Mouse (Mus musculus) limb, embryonic 10.5 days (tissue): ENCODE measurements around the gene Nudt7. TPM values are rescaled to one million over a fixed set of nuclear protein-coding genes. Genes with fewer than 3 reads are reported as not detected.
A peak's percentile ranks its signal among the peaks of the same experiment; 100 is the strongest.

Experiments
- DNase-seq: peaks from one replicate; pipeline ENCODE4 v3.0.0-alpha.2; 2017; ENCODE audit warnings: low spot score
- H3K27ac ChIP-seq: fragments of 300-500 bp; sonication (generic); 2 replicates; pipeline ENCODE4 v1.5.1; 2016; ENCODE audit warnings: mild to moderate bottlenecking
- H3K27me3 ChIP-seq: fragments of 300-500 bp; sonication (generic); 2 replicates; pipeline ENCODE4 v1.6.1; 2016; ENCODE audit warnings: low read depth, mild to moderate bottlenecking; ENCODE audit not compliant: poor library complexity, severe bottlenecking
- H3K36me3 ChIP-seq: fragments of 300-500 bp; sonication (generic); 2 replicates; pipeline ENCODE4 v1.6.1; 2016; ENCODE audit warnings: mild to moderate bottlenecking, moderate library complexity
- H3K4me1 ChIP-seq: fragments of 300-500 bp; sonication (generic); 2 replicates; pipeline ENCODE4 v1.6.1; 2016
- H3K4me3 ChIP-seq: fragments of 300-500 bp; sonication (generic); 2 replicates; pipeline ENCODE4 v1.5.1; 2016; ENCODE audit warnings: mild to moderate bottlenecking, moderate library complexity
- H3K9me3 ChIP-seq: fragments of 300-500 bp; sonication (generic); replicated peaks from 2 replicates; pipeline ENCODE4 v1.6.1; 2016; ENCODE audit warnings: mild to moderate bottlenecking
- WGBS: fragments of 180-500 bp; shearing (Covaris S2); methylation state at CpG from one replicate; pipeline ENCODE4 v1.1.7; 2016; 5-methylcytosine and 5-hydroxymethylcytosine counted together
- polyA plus RNA-seq: library from polyadenylated mRNA; unstranded; fragments of >200 nt; fragmentation: Nextera tagmentation; extraction: Ambion mirVana; gene quantifications from 2 replicates; pipeline ENCODE4 v1.2.1, GENCODE M21; 2016

Gene Nudt7
- polyA plus RNA-seq, result 6.9 and 9.8 TPM in 2 replicates

GRCm38 (mm10) chr8:114133510-114134362 lies at the start of gene Nudt7:
Nudt7 (plus strand) TSS chr8:114133557.
- H3K9me3 ChIP-seq, result no peaks in the 10 kb centered on the region
- H3K4me3 ChIP-seq, result peak within 1 kb of the TSS; percentile 62
- no peaks in the 10 kb centered on the region for H3K36me3 ChIP-seq
- no peaks in the 10 kb centered on the region for H3K27me3 ChIP-seq
- DNase-seq, result peak; percentile 88
- H3K27ac ChIP-seq, result peak within 1 kb of the TSS; percentile 84
- WGBS, result 4% methylated on average over 23 of the region's 23 CpGs
- peaks cover 11% of the 10 kb centered on the region for H3K4me1 ChIP-seq

- H3K27ac ChIP-seq, result no peak overlapping the region
- 93% methylated on average over 4 of the region's 4 CpGs for WGBS
Measured at GRCm38 (mm10) chr8:114087932-114088331, 45.4 kb upstream of the Nudt7 start.

GRCm38 (mm10) chr8:114090736-114091135 lies 42.6 kb upstream of the Nudt7 start:
- 94% methylated on average over 4 of the region's 4 CpGs for WGBS
- no peak overlapping the region for H3K27ac ChIP-seq
- no peak for DNase-seq
- no peaks in the 10 kb centered on the region for H3K4me1 ChIP-seq
- no peak overlapping the region for H3K4me3 ChIP-seq
- H3K27me3 ChIP-seq, result no peaks in the 10 kb centered on the region
- H3K36me3 ChIP-seq, result no peaks in the 10 kb centered on the region
- H3K9me3 ChIP-seq, result no peaks in the 10 kb centered on the region

More at GRCm38 (mm10) chr8:114087932-114088331, 45.4 kb upstream of the Nudt7 start:
- Histone ChIP-seq H3K4me3 (no peak overlapping the region), H3K36me3 (no peaks in the 10 kb centered on the region), H3K9me3 (no peaks in the 10 kb centered on the region), H3K27me3 (no peaks in the 10 kb centered on the region), H3K4me1 (no peaks in the 10 kb centered on the region)
- DNase-seq, result no peak

- Histone ChIP-seq H3K27me3 (no peaks in the 10 kb centered on the region), H3K4me3 (no peak overlapping the region), H3K4me1 (no peaks in the 10 kb centered on the region), H3K36me3 (no peaks in the 10 kb centered on the region), H3K27ac (no peak overlapping the region), H3K9me3 (no peaks in the 10 kb centered on the region)
- no peak for DNase-seq
- WGBS, result 84% methylated on average over 3 of the region's 3 CpGs
Measured at GRCm38 (mm10) chr8:114093321-114093720, 40.0 kb upstream of the Nudt7 start.

GRCm38 (mm10) chr8:114094526-114094925 lies 38.8 kb upstream of the Nudt7 start:
- WGBS, result 92% methylated on average over 4 of the region's 4 CpGs

GRCm38 (mm10) chr8:114100561-114101206 lies 32.7 kb upstream of the Nudt7 start:
- WGBS, result 87% methylated on average over 14 of the region's 14 CpGs
- no peaks in the 10 kb centered on the region for H3K9me3 ChIP-seq
- no peaks in the 10 kb centered on the region for H3K27me3 ChIP-seq
- H3K36me3 ChIP-seq, result no peaks in the 10 kb centered on the region
- no peak for DNase-seq
- no peak overlapping the region for H3K27ac ChIP-seq
- H3K4me1 ChIP-seq, result no peaks in the 10 kb centered on the region
- H3K4me3 ChIP-seq, result no peak overlapping the region

More at GRCm38 (mm10) chr8:114094526-114094925, 38.8 kb upstream of the Nudt7 start:
- no peaks in the 10 kb centered on the region for H3K27me3 ChIP-seq
- H3K4me1 ChIP-seq, result no peaks in the 10 kb centered on the region
- H3K9me3 ChIP-seq, result no peaks in the 10 kb centered on the region
- H3K36me3 ChIP-seq, result no peaks in the 10 kb centered on the region
- H3K4me3 ChIP-seq, result no peak overlapping the region
- H3K27ac ChIP-seq, result no peak overlapping the region
- DNase-seq, result no peak

- H3K27ac ChIP-seq, result no peak overlapping the region
- DNase-seq, result no peak
- H3K4me3 ChIP-seq, result no peak overlapping the region
- H3K4me1 ChIP-seq, result no peaks in the 10 kb centered on the region
- no peaks in the 10 kb centered on the region for H3K9me3 ChIP-seq
- H3K36me3 ChIP-seq, result no peaks in the 10 kb centered on the region
- 94% methylated on average over 7 of the region's 7 CpGs for WGBS
- no peaks in the 10 kb centered on the region for H3K27me3 ChIP-seq
Measured at GRCm38 (mm10) chr8:114103401-114103800, 30.0 kb upstream of the Nudt7 start.

GRCm38 (mm10) chr8:114105971-114106370 lies 27.4 kb upstream of the Nudt7 start:
- DNase-seq, result no peak
- H3K27me3 ChIP-seq, result no peaks in the 10 kb centered on the region
- no peaks in the 10 kb centered on the region for H3K36me3 ChIP-seq
- H3K4me1 ChIP-seq, result no peaks in the 10 kb centered on the region
- WGBS, result 93% methylated on average over 5 of the region's 5 CpGs
- no peak overlapping the region for H3K27ac ChIP-seq
- no peak overlapping the region for H3K4me3 ChIP-seq
- H3K9me3 ChIP-seq, result no peaks in the 10 kb centered on the region

- DNase-seq, result no peak
- no peak overlapping the region for H3K4me3 ChIP-seq
- H3K9me3 ChIP-seq, result no peaks in the 10 kb centered on the region
- no peaks in the 10 kb centered on the region for H3K4me1 ChIP-seq
- 90% methylated on average over 20 of the region's 20 CpGs for WGBS
- H3K27ac ChIP-seq, result no peak overlapping the region
- H3K36me3 ChIP-seq, result no peaks in the 10 kb centered on the region
- H3K27me3 ChIP-seq, result no peaks in the 10 kb centered on the region
Measured at GRCm38 (mm10) chr8:114109365-114110140, 23.8 kb upstream of the Nudt7 start.

GRCm38 (mm10) chr8:114115076-114115475 lies 18.3 kb upstream of the Nudt7 start:
- Histone ChIP-seq H3K27ac (no peak overlapping the region), H3K27me3 (no peaks in the 10 kb centered on the region)

GRCm38 (mm10) chr8:114116049-114116448 lies 17.3 kb upstream of the Nudt7 start:
- Histone ChIP-seq H3K4me3 (no peak overlapping the region), H3K27me3 (no peaks in the 10 kb centered on the region), H3K4me1 (peaks cover 16% of the 10 kb centered on the region), H3K36me3 (no peaks in the 10 kb centered on the region), H3K9me3 (no peaks in the 10 kb centered on the region), H3K27ac (no peak overlapping the region)
- WGBS, result 3% methylated on average over 2 of the region's 2 CpGs
- no peak for DNase-seq

More at GRCm38 (mm10) chr8:114115076-114115475, 18.3 kb upstream of the Nudt7 start:
- DNase-seq, result no peak
- 75% methylated on average over 1 of the region's 1 CpGs for WGBS
- Histone ChIP-seq H3K36me3 (no peaks in the 10 kb centered on the region), H3K9me3 (no peaks in the 10 kb centered on the region), H3K4me1 (peaks cover 16% of the 10 kb centered on the region), H3K4me3 (no peak overlapping the region)

GRCm38 (mm10) chr8:114117439-114117838 lies 15.9 kb upstream of the Nudt7 start:
- H3K27me3 ChIP-seq, result no peaks in the 10 kb centered on the region
- H3K36me3 ChIP-seq, result no peaks in the 10 kb centered on the region
- H3K27ac ChIP-seq, result no peak overlapping the region
- no peak for DNase-seq
- no peak overlapping the region for H3K4me3 ChIP-seq
- H3K4me1 ChIP-seq, result peaks cover 16% of the 10 kb centered on the region
- no peaks in the 10 kb centered on the region for H3K9me3 ChIP-seq
